Mouse (Mus musculus): ENCODE data around the gene Gm10358.
"Not testable (repeated sequence)": the region's sequence is repeated elsewhere in the genome, so short reads cannot be mapped to it uniquely, and the experiment has no call there.

The Gm10358 gene
- long read RNA-seq, experiment 1, partial matches to known transcripts: 0 of 1 reads
- long read RNA-seq, experiment 1, other reads (novel, unspliced or antisense): 0 of 1 reads
- long read RNA-seq, experiment 2, partial matches to known transcripts: 0 of 1 reads
- long read RNA-seq, experiment 2, other reads (novel, unspliced or antisense): 0 of 1 reads

GRCm38 (mm10) chr8:75406489-75406888 is at the start of gene Gm10358:
Gm10358 (minus strand) TSS chr8:75406589.
- intact Hi-C loops (cut with DNase I): no loop called here

GRCm38 (mm10) chr8:75448394-75448793 is 42.0 kb upstream of the Gm10358 start, which contains the start of gene Iqcm:
Iqcm (plus strand) TSS chr8:75448694.
- intact Hi-C loops (cut with DNase I): no loop called here

- intact Hi-C loops (cut with DNase I): not testable (repeated sequence)
These were observed 9.3 kb upstream of the Gm10358 start for GRCm38 (mm10) chr8:75415696-75416095.

- intact Hi-C loops (cut with DNase I): no loop called here
These were observed 21.6 kb downstream of the Gm10358 start for GRCm38 (mm10) chr8:75384770-75385290.

GRCm38 (mm10) chr8:75375530-75376123 is 30.8 kb downstream of the Gm10358 start:
- intact Hi-C loops (cut with DNase I): no loop called here

- intact Hi-C loops (cut with DNase I): no loop called here
These were observed 34.4 kb downstream of the Gm10358 start for GRCm38 (mm10) chr8:75372006-75372405.
